ENCODE assay signal across 8 mouse cellular contexts in the genomic region with DNA sequence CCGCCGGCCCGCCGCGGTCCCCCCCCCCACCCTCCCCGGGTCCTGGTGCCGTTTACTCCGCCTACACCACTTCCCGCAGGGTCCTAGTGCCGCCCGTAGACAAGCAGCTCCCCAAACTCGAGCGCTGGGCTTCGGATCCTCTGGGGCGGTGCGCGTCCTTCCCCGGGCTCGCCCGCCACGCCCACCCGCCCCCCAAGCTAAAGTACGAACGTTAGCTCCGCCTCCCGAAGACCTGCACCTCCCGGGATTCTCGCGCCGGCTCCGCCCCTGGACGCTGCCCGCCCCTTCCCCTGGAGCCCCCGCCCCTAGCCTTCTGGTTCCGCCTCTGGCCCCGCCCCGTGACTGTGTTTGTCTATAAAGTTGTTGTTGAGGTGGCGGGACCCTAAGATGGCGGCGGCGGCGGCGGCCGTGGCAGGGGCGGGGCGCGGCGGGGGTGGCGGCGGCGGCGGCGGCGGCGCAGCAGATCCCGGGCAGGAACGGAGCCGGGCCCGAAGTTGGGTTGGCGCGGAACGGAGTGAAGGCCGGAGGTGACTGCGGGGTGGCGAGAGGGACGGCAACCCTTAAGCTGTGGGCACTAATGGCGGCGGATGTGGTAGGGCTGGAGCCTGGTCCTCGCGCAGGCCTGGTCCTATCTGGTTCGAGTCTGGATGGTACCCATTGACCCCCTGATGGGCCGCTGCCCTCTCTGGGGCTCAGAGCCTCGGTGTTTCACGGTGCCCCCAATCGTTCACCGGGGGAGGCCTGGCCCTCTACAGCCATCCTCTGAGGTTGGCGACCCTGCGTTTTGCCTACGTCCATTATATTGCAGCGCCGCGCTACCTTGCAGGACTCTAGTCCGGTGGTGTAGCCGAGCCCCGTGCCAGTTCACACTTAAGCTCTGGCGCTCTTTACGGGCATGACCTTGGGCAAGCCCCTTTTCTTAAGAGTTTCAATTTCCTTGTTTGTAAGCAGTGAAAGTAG. TPM values are rescaled to one million over a fixed set of nuclear protein-coding genes. Genes with fewer than 3 reads are reported as not detected.
DNase-seq lines count a peak whose midpoint lies in the region; ATAC-seq lines count a peak whose summit lies in the region.

Drap1 (minus strand) TSS at position 198 of the 960 bp plus-strand sequence.
AI837181 (plus strand) TSS at position 363 of the 960 bp plus-strand sequence.

- H3K4me2 ChIP-seq in hindbrain, embryonic 13.5 days: peak within 1 kb of the TSS; percentile 88

- H3K36me3 ChIP-seq in hindbrain, embryonic 13.5 days: peaks cover 43% of the 10 kb centered on the region

- WGBS in hindbrain, embryonic 13.5 days: under 1% methylated on average over 72 of the region's 87 CpGs

- no peaks in the 10 kb centered on the region for H3K9me3 ChIP-seq in hindbrain, embryonic 13.5 days

- peaks cover 55% of the 10 kb centered on the region for H3K4me1 ChIP-seq in hindbrain, embryonic 13.5 days (replicated peaks)

- peak within 1 kb of the TSS; percentile 94 for H3K9ac ChIP-seq in hindbrain, embryonic 13.5 days

- H3K4me3 ChIP-seq in hindbrain, embryonic 13.5 days: peak within 1 kb of the TSS; percentile 82

- H3K27me3 ChIP-seq in hindbrain, embryonic 13.5 days: no peaks in the 10 kb centered on the region

- peak within 1 kb of the TSS; percentile 93 for H3K27ac ChIP-seq in hindbrain, embryonic 13.5 days

- peak; percentile 90 for ATAC-seq in hindbrain, embryonic 13.5 days (ENCODE audit: low FRiP score)

- DNase-seq in NIH3T3 (ENCODE audit: low read depth): peak; percentile 100
- DNase-seq in cerebellum, postnatal 10 days: peak; percentile 99
- DNase-seq in frontal cortex, postnatal 14 days (ENCODE audit: low spot score in 2 of 2): peak; percentile 81 to 87
- DNase-seq in layer of hippocampus, postnatal 25 days (ENCODE audit: extremely low spot score in 1 of 2, low spot score in 1 of 2): peak; percentile 85 to 86
- DNase-seq in lung, postnatal 25 days (ENCODE audit: low spot score): peak; percentile 90
- DNase-seq in retina, embryonic 14.5 days (ENCODE audit: low spot score): peak; percentile 98
- DNase-seq in thymus, postnatal 4 days: peak; percentile 99

RNA-seq across cellular contexts. Expression of gene Drap1, which starts in this region (rescaled TPM):
- 322 and 323 TPM in 2 replicates for polyA plus RNA-seq in hindbrain, embryonic 13.5 days (2015; fragmentation: Nextera tagmentation; extraction: Ambion mirVana)
- total RNA-seq in layer of hippocampus, postnatal 25 days (2021): 100 to 1,000 TPM; 278 to 311 TPM

RNA-seq across cellular contexts. Expression of gene AI837181, which starts in this region (rescaled TPM):
- polyA plus RNA-seq in hindbrain, embryonic 13.5 days (2015; fragmentation: Nextera tagmentation; extraction: Ambion mirVana): 68.5 and 69.7 TPM in 2 replicates
- 10 to 100 TPM; 68.2 to 71.1 TPM for total RNA-seq in layer of hippocampus, postnatal 25 days (2021)

Comparison
In these comparisons a context has a peak if more than half of its experiments do, and no peak if none do; other contexts are left out.
1. Peak in every context shown above with its lines: DNase-seq, ATAC-seq, H3K4me3 ChIP-seq and H3K27ac ChIP-seq.